Mouse (Mus musculus) spleen, embryonic (tissue): Measurements from ENCODE around the gene Ebf1.
"Not testable (repeated sequence)": the region's sequence is repeated elsewhere in the genome, so short reads cannot be mapped to it uniquely, and the experiment has no call there.

ENCODE experiments used
- CTCF ChIA-PET: fragments of 350-600 bp; sonication (Branson Sonifier 250); formaldehyde crosslinking; loops from one replicate; lab custom pipeline; 2022; lab: Charles Lee

The Ebf1 gene

DNA sequence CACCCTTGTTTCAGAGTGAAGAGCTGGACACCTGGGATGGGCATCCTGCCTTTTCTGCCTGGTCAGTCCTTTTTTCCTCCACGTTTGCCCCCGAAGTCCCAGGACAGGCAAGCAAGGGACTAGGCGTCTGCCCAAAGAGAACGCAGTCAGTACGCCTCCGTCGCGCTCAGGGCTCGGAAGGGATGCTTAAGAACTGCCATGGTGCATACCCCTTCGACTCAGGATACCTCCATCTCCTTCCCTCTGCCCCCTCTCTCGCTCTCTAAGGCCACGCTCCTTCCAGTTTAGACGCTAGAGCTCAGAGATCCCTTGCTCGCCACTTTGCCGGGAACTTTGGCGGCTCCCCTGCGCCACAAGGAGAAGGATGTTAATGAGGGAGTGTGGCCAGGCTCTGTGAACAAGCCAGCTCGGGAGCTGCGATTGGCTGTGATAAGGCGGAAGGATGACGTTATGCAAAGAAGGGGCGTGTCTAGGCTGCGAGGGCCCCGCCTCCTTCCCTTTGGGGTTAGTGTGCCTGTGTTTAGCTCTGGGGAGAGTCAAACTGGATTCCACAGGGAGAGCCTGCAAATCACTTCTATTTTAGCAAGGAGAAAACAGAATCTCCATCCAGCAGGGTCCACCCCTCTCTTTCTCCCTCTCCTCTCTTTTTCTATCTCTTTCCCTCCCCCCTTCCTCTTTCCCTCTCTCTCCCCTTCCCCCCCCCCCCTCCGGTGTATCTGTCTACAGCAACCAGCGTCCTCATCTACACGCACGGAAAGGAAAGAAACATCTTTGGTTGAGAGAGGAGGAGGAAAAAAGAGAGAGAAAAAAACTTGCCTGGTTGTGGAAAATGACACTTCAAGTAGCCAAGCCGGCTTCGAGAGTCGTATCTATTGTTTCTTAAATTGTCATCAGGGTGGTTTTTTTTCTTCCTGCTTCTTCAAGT is at the start of gene Ebf1:
Gene Ebf1, plus strand, starts transcription at position 530 of the 925 bp plus-strand sequence.
- CTCF ChIA-PET, result no interaction called here

- CTCF ChIA-PET, result not testable (repeated sequence)
Measured at GRCm38 (mm10) chr11:44570336-44570735, 46.8 kb upstream of the Ebf1 start.

GRCm38 (mm10) chr11:44572781-44573180 is 44.3 kb upstream of the Ebf1 start:
- CTCF ChIA-PET, result interaction anchor here (0.5 to 0.9 kb wide), 2 partner anchors 100 to 1162 kb away, joined by 3 read pairs; no protein-coding TSS in a partner anchor

DNA sequence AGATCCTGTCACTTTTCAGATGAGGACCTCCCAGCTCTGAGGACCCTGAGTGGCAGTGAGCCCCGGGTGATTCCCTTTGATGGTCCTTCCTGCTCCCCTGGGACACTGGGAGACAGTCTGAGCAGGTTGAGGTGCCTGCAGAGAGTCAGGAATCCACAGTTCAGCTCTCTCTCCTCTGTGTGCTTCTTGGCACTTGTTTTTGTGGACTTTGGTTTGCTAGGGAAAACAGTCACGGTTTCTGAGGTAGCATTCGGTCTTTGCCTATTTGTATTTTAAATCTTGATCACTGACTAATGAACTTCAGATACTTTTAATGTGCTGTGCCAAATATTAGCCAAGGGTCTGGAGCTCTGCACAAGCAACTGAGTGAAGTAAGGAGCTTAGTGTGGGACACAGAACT is 43.7 kb upstream of the Ebf1 start:
- CTCF ChIA-PET, result interaction anchor here (0.5 to 0.9 kb wide), 3 partner anchors 101 to 1162 kb away, joined by 3 read pairs; no protein-coding TSS in a partner anchor

GRCm38 (mm10) chr11:44574391-44574790 is 42.7 kb upstream of the Ebf1 start:
- CTCF ChIA-PET, result interaction anchor here (1.3 kb wide), 1 partner anchor 53 kb away, joined by 3 read pairs; no protein-coding TSS in a partner anchor

- CTCF ChIA-PET, result interaction anchor here (1.3 kb wide), 1 partner anchor 54 kb away, joined by 3 read pairs; no protein-coding TSS in a partner anchor
Measured at GRCm38 (mm10) chr11:44574820-44575219, 42.3 kb upstream of the Ebf1 start.

GRCm38 (mm10) chr11:44577911-44578310 is 39.2 kb upstream of the Ebf1 start:
- CTCF ChIA-PET, result interaction anchor here (0.6 kb wide), 1 partner anchor 77 kb away, joined by 3 read pairs; no protein-coding TSS in a partner anchor

GRCm38 (mm10) chr11:44581277-44581683 is 35.8 kb upstream of the Ebf1 start:
- CTCF ChIA-PET, result no interaction called here

- CTCF ChIA-PET, result interaction anchor here (0.7 to 0.9 kb wide), 2 partner anchors 133 to 1635 kb away, joined by 3 read pairs; no protein-coding TSS in a partner anchor
Measured at GRCm38 (mm10) chr11:44586047-44586696, 30.9 kb upstream of the Ebf1 start.

GRCm38 (mm10) chr11:44593016-44593415 is 24.1 kb upstream of the Ebf1 start:
- CTCF ChIA-PET, result no interaction called here

DNA sequence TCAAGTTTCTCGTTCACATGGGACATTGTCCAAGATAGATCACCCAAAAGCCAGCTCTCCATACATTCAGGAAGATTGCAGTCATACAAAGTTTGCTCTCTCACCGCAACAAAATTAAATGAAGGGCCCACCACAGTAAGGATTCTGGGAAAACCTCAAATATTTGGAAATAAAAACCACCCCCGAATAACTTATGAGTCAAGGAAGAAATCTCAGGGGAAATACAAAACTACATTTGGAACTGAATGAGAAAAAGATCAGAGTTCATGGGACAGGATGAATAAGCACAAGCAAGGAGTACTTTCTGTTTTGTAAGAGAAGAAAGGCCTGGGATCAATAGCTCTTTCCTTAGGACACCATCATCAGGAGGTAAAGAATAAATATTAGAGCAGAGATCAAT is 22.3 kb upstream of the Ebf1 start:
- CTCF ChIA-PET, result no interaction called here

DNA sequence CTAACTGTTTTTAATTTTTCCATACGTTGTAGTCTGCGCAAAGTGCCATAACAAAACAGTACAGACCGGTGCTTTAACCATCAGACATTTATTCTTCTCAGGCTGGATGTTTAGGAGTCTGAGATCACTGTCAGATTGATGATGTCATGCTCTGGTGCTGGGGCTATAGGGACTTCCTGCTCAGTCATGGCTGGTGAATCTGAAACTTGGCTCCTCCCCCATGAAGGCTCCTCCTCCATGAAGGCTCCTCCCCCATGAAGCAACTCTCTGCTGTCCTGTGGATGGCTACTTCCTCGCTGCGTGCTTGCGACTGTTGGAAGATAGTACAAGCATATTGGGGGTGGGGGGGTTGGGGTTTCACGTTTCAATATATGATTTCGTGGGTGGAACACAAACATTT is 10.2 kb upstream of the Ebf1 start:
- CTCF ChIA-PET, result interaction anchor here (0.6 kb wide), 1 partner anchor 1011 kb away, joined by 11 read pairs; no protein-coding TSS in a partner anchor

- CTCF ChIA-PET, result interaction anchor here (0.7 kb wide), 2 partner anchors 257 to 682 kb away, joined by 7 to 12 read pairs; no protein-coding TSS in a partner anchor
Measured at GRCm38 (mm10) chr11:44608646-44609045, 8.5 kb upstream of the Ebf1 start.

DNA sequence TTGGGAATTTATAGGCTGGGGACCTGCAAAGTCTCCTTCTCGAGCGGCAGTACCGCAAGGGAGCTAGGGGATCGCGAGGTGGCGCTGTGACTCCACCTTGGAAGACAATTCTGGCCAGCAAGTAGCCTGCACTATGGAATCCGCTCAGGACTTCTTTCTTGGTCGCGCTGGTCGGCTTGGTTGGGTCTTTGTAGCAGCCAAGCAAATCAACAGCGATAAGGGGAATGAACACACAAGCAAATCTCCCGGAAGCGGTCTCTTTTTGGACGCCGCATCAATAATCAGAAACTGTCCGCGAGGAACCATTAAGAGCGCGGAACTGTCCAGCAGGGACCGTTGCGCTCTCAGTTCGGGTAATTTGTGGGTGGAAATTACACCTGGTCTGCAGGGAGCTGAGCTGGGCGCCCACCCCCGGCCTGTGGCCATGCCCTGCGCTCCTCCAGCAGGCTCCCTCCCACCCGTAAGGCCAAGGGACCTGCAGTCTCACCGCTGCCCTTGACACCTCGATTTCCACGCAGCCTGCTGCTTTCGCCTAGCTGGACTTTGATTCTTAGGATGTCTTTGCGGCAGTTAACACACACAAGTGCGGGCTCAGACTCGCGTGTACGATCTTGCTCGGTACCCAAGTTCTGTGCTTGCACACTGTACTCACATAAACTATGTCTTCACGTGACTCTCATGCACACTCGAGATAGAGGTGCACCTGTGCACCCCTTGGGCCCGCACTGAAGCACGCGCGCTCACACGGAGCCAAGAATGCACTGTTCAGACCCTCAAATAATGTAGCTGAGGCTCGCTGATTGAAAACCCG is 5.9 kb upstream of the Ebf1 start:
- CTCF ChIA-PET, result interaction anchor here (0.6 to 0.9 kb wide), 4 partner anchors 11 to 1367 kb away, joined by 3 to 8 read pairs (median 4); no protein-coding TSS in a partner anchor

DNA sequence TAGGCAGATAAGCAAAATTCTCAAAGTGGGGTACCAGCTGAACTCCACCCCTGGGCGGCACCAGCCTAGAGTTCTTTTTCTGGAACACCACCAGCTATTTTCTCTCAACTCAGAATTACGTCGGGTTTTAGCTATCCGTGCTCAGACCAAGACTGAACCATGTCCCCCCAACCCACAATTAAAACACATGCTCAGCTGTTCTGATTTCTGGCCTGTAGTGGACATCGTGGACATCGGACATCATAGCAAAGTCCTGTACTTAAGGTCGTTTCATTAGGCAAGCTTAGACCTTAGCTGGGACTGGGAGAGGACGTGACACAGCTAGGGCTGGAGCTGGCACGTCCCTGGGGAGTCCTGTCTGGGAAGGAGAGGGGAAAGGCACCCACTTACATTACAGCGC is 5.0 kb upstream of the Ebf1 start:
- CTCF ChIA-PET, result interaction anchor here (0.6 to 0.9 kb wide), 5 partner anchors 16 to 1366 kb away, joined by 3 to 7 read pairs (median 4); no protein-coding TSS in a partner anchor

DNA sequence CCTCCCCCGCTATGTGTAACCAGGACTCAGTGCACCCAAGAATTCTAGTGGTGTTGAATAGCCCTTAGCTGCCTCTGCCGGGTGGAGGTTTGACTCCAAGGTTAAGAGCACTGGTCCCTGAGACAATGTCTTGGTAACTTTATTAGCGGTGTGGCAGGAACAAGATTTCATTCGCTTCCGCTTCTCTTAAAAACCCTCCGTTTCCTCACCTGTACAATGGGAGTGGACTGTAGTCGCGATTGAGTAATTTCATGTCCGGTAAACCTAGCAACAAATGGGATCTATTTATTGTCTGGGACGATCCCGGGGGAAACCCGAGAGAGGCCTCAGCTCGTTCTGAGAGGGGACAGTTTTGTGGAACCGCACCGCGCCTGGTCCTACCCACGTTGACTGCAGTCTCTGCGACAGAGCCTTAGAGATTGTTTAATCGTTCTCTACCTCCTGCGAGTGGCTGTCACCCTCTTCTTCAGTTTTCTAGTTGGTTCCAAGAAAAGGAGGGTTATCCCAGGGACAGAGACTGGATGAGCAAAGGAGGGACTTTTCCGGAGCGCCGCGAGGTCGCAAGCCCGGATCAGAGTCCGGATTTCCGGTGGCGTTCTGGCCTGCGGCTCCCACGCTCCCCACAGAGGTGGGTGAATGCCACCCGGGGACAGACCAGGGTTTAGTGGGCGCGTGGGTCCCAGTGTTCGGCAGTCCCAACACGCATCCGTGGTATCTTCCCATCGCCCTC is 4.3 kb upstream of the Ebf1 start:
- CTCF ChIA-PET, result interaction anchor here (0.6 to 0.8 kb wide), 3 partner anchors 15 to 73 kb away, joined by 3 to 7 read pairs (median 4); no protein-coding TSS in a partner anchor

GRCm38 (mm10) chr11:44613411-44614180 is 3.5 kb upstream of the Ebf1 start:
- CTCF ChIA-PET, result interaction anchor here (0.6 to 0.7 kb wide), 3 partner anchors 14 to 410 kb away, joined by 4 to 8 read pairs (median 5); no protein-coding TSS in a partner anchor

- CTCF ChIA-PET, result no interaction called here
Measured at GRCm38 (mm10) chr11:44616078-44616787, 884 bp upstream of the Ebf1 start.
